8 mouse cellular contexts compared by ENCODE assay signal in the genomic region with DNA sequence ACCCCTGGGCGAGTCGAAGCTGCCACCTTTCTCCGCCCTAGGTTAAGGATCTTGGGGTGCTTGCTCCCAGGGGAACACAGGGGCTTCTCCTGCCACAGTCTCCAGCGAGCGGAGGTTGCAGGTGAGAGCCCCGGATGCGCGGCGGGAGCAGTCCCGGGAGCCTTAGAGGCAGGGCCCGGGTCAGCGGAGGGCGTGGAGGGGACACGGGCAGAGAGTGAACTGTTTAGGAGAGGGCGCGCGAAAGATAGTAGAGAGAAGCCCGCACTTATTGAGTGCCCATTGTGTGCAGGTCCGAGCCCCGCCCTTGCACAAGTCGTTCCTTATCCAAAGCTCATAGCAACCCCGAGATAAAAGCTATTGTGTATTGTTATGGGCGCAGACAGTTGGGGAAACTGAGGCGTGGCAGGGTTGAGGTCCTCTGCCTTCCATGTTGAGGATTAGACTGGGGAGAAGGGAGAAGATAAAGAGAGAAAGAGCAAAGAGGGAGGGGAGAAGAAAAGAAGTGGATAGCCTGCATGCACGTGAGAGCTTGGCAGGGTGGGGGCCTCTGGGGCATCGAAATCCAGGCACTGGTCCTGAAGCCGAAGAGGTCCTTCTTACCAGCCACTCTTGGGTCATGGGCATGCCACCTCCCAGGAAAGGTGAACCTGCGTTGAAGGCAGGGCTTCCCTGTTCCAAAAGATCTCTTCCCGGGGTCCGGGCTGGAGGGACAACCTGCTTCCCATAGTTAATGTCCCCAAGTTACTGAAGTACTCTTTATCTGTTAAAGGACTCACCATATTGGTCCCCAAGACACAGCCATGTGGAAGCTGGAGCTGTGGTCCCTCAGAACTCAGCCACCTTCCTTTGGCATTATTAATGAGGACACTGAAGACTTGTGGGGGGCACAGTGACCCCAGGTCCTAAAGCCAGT. TPM values are rescaled to one million over a fixed set of nuclear protein-coding genes. Genes with fewer than 3 reads are reported as not detected.
DNase-seq lines count a peak whose midpoint lies in the region; ATAC-seq and TF ChIP-seq lines count a peak whose summit lies in the region.

No protein-coding gene starts in this region.

- TF ChIP-seq CTCF in left cerebral cortex, adult 2 months (IDR thresholded peaks at IDR 0.05) = no peak

- intact Hi-C loops in left cerebral cortex, adult 2 months (cut with DNase I) = no loop called here

- H3K4me2 ChIP-seq in embryonic facial prominence, embryonic 12.5 days (replicated peaks) = peak overlapping the region; percentile 96

- no peaks in the 10 kb centered on the region for H3K9me3 ChIP-seq in embryonic facial prominence, embryonic 12.5 days

- H3K4me1 ChIP-seq in embryonic facial prominence, embryonic 12.5 days = peaks cover 34% of the 10 kb centered on the region

- no peak for DNase-seq in left cerebral cortex, adult 2 months (ENCODE audit: extremely low spot score in 1 of 2, low spot score in 2 of 2)
- DNase-seq in left cerebral cortex, adult 18-20 months (ENCODE audit: low spot score in 2 of 2) = no peak
- peak; percentile 54 for DNase-seq in induced T-regulatory cell, adult 2 months (ENCODE audit: low read depth)
- peak; percentile 43 for DNase-seq in lung, postnatal 10 days
- no peak for DNase-seq in frontal cortex, postnatal 36 days (ENCODE audit: low spot score in 2 of 2)
- no peak for DNase-seq in frontal cortex, postnatal 14 days (ENCODE audit: low spot score in 2 of 2)

- H3K4me3 ChIP-seq in left cerebral cortex, adult 2 months = peak overlapping the region; percentile 85
- H3K4me3 ChIP-seq in embryonic facial prominence, embryonic 12.5 days = peak overlapping the region; percentile 52

- ATAC-seq in embryonic facial prominence, embryonic 12.5 days (ENCODE audit: insufficient number of reproducible peaks, insufficient read depth, low FRiP score, low TSS enrichment) = no peak
- ATAC-seq in monocyte, adult 5-6 weeks (replicated peaks; ENCODE audit: insufficient number of reproducible peaks, low FRiP score, low TSS enrichment, poor library complexity, severe bottlenecking) = no peak

- H3K36me3 ChIP-seq in embryonic facial prominence, embryonic 12.5 days = 0 out of 2 replicates have a peak, but pooled peaks cover 1% of the 10 kb centered on the region

- 10% methylated on average over 30 of the region's 30 CpGs for WGBS in embryonic facial prominence, embryonic 12.5 days

- peak overlapping the region; percentile 83 for H3K27ac ChIP-seq in left cerebral cortex, adult 2 months
- no peak overlapping the region for H3K27ac ChIP-seq in embryonic facial prominence, embryonic 12.5 days

- no peaks in the 10 kb centered on the region for H3K27me3 ChIP-seq in embryonic facial prominence, embryonic 12.5 days

- H3K9ac ChIP-seq in embryonic facial prominence, embryonic 12.5 days = peak overlapping the region; percentile 74

RNA-seq across cellular contexts. Expression of a gene that starts 1.1 kb away (rescaled TPM):
- total RNA-seq in left cerebral cortex, adult 2 months (2021) = 10 to 100 TPM; 40.8 to 42.4 TPM
- 10 to 100 TPM; 29.0 to 34.2 TPM for total RNA-seq in left cerebral cortex, adult 18-20 months (2021)
- polyA plus RNA-seq in embryonic facial prominence, embryonic 12.5 days (2016; fragmentation: Nextera tagmentation; extraction: Ambion mirVana) = 20.3 and 23.4 TPM in 2 replicates
- 1.3 to 1.6 TPM (median 1.5 TPM) in 3 replicates for total RNA-seq in monocyte, adult 5-6 weeks (2017)

RNA-seq across cellular contexts. Expression of a gene that starts 29.3 kb away (rescaled TPM):
- 10 to 100 TPM; 22.2 TPM for total RNA-seq in left cerebral cortex, adult 2 months (2021)
- total RNA-seq in left cerebral cortex, adult 18-20 months (2021) = 10 to 100 TPM; 20.2 to 23.6 TPM
- 1,388 and 1,403 TPM in 2 replicates for polyA plus RNA-seq in embryonic facial prominence, embryonic 12.5 days (2016; fragmentation: Nextera tagmentation; extraction: Ambion mirVana)
- not detected in 3 replicates for total RNA-seq in monocyte, adult 5-6 weeks (2017)

Comparison
In these comparisons a context has a peak if more than half of its experiments do, and no peak if none do; other contexts are left out.
1. DNase-seq: peak in induced T-regulatory cell, adult 2 months (single experiment) and lung, postnatal 10 days (single experiment); none in left cerebral cortex, adult 2 months (0 of 2), left cerebral cortex, adult 18-20 months (0 of 2), frontal cortex, postnatal 36 days (0 of 2) and frontal cortex, postnatal 14 days (0 of 2).
2. RNA of a gene that starts 1.1 kb away (total RNA-seq): 40.8 to 42.4 TPM in left cerebral cortex, adult 2 months and 29.0 to 34.2 TPM in left cerebral cortex, adult 18-20 months; 1.3 to 1.6 TPM in monocyte, adult 5-6 weeks; every median in the first group is over 10 times any median in the second.
3. RNA of a gene that starts 29.3 kb away (total RNA-seq): 20.2 to 23.6 TPM in left cerebral cortex, adult 18-20 months and 22.2 TPM in left cerebral cortex, adult 2 months; not detected in monocyte, adult 5-6 weeks; every median in the first group is over 10 times any median in the second.